ENCODE assay signal across 8 mouse cellular contexts in the genomic region with DNA sequence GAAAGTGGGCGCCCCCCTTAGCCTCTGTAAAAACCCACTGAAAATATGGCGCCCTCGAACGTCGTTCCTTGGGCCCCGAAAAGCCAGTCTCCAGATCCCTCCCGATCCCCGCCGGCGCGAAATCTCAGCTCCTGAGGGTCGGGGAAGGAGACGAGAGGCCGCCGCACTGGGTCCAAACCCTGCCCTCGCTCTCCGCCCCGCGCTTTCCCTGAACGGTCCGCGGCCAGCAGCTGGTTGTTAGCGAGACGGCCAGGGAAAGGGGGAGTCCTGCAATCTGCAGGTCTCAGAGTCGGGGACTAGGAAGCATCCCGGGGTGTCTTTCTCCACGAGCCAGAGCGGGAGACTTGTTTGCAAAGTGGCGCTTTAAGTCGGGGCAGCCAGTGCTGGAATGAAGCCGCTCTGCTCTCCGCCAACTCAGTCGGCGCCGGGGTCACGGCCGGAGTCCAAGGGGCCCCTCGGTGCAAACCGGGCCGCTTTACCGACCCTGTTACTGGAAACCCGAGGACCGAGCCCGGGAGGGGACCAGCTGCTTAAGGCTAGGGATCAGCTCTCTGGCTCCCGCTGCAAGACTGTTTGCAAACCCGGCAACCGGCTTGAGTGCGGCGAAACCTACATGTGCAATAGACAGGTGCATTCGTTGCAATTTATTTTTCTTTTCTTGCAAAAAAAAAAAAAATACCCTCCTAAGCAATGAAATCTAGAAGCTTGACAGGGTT.
A peak's percentile ranks its signal among the peaks of the same experiment; 100 is the strongest.
DNase-seq lines count a peak whose midpoint lies in the region; ATAC-seq lines count a peak whose summit lies in the region.

No protein-coding gene starts in this region.

- peak overlapping the region; percentile 96 for H3K4me3 ChIP-seq in embryonic facial prominence, embryonic 15.5 days (replicated peaks)
- H3K4me3 ChIP-seq in heart, embryonic 14.5 days (ENCODE audit: control insufficient read depth in 1 of 2, insufficient read depth in 1 of 2, low read depth in 1 of 2, low read length in 2 of 2) = peak overlapping the region; percentile 78 to 83
- H3K4me3 ChIP-seq in liver, embryonic 13.5 days (replicated peaks) = peak overlapping the region; percentile 65

- no peaks in the 10 kb centered on the region for H3K36me3 ChIP-seq in embryonic facial prominence, embryonic 15.5 days
- no peaks in the 10 kb centered on the region for H3K36me3 ChIP-seq in heart, embryonic 14.5 days (ENCODE audit: control insufficient read depth, insufficient read depth, low read length)
- no peaks in the 10 kb centered on the region for H3K36me3 ChIP-seq in liver, embryonic 13.5 days

- no peaks in the 10 kb centered on the region for H3K9me3 ChIP-seq in embryonic facial prominence, embryonic 15.5 days (replicated peaks)
- H3K9me3 ChIP-seq in heart, embryonic 14.5 days (ENCODE audit: control insufficient read depth, low read length) = no peaks in the 10 kb centered on the region
- no peaks in the 10 kb centered on the region for H3K9me3 ChIP-seq in liver, embryonic 13.5 days (replicated peaks)

- WGBS in embryonic facial prominence, embryonic 15.5 days = under 1% methylated on average over 50 of the region's 50 CpGs
- WGBS in heart, embryonic 14.5 days = under 1% methylated on average over 50 of the region's 50 CpGs
- under 1% methylated on average over 50 of the region's 50 CpGs for WGBS in liver, embryonic 13.5 days (ENCODE audit: insufficient replicate concordance)

- H3K27ac ChIP-seq in embryonic facial prominence, embryonic 15.5 days (replicated peaks) = peak overlapping the region; percentile 89
- H3K27ac ChIP-seq in heart, embryonic 14.5 days (replicated peaks in 1 of 2; ENCODE audit: control insufficient read depth in 1 of 2, insufficient read depth in 1 of 2, low read depth in 2 of 2, low read length in 2 of 2) = peak overlapping the region; percentile 72 to 79
- peak overlapping the region; percentile 9 for H3K27ac ChIP-seq in liver, embryonic 13.5 days

- ATAC-seq in embryonic facial prominence, embryonic 15.5 days (ENCODE audit: insufficient number of reproducible peaks, low FRiP score, low TSS enrichment, low read depth) = peak; percentile 47; the same call in 1 of the 2 replicates
- ATAC-seq in heart, embryonic 14.5 days (ENCODE audit: insufficient number of reproducible peaks, insufficient read depth, low FRiP score, low read depth) = 0 out of 2 replicates have a peak, but pooled peaks have one; percentile 26
- ATAC-seq in liver, embryonic 13.5 days (ENCODE audit: low read depth) = no peak
- no peak for ATAC-seq in activated CD4-positive, CD25-positive, alpha-beta regulatory T cell, adult 4 months

- DNase-seq in 3T3-L1 (ENCODE audit: low read depth, low spot score) = peak; percentile 50
- peak; percentile 56 for DNase-seq in adrenal gland, postnatal 10 days
- peak; percentile 69 for DNase-seq in kidney, postnatal 10 days
- no peak for DNase-seq in liver, embryonic 13.5 days
- peak; percentile 34 for DNase-seq in ovary, postnatal 14 days (ENCODE audit: low spot score)

- H3K4me1 ChIP-seq in embryonic facial prominence, embryonic 15.5 days = peaks cover 16% of the 10 kb centered on the region
- peaks cover 9 to 36% of the 10 kb centered on the region in 2 experiments for H3K4me1 ChIP-seq in heart, embryonic 14.5 days (ENCODE audit: control insufficient read depth in 2 of 2, insufficient read depth in 2 of 2, low read length in 2 of 2)
- H3K4me1 ChIP-seq in liver, embryonic 13.5 days (replicated peaks) = peaks cover 11% of the 10 kb centered on the region

- H3K9ac ChIP-seq in embryonic facial prominence, embryonic 15.5 days = peak overlapping the region; percentile 84
- H3K9ac ChIP-seq in heart, embryonic 14.5 days (ENCODE audit: low read length) = peak overlapping the region; percentile 86
- H3K9ac ChIP-seq in liver, embryonic 13.5 days = peak overlapping the region; percentile 59

- H3K27me3 ChIP-seq in embryonic facial prominence, embryonic 15.5 days = no peaks in the 10 kb centered on the region
- H3K27me3 ChIP-seq in heart, embryonic 14.5 days (ENCODE audit: control insufficient read depth, insufficient read depth, low read length) = peaks cover 2% of the 10 kb centered on the region; the same call in 1 of the 2 replicates
- H3K27me3 ChIP-seq in liver, embryonic 13.5 days = peaks cover 65% of the 10 kb centered on the region

- H3K4me2 ChIP-seq in embryonic facial prominence, embryonic 15.5 days (replicated peaks) = peak overlapping the region; percentile 97
- H3K4me2 ChIP-seq in heart, embryonic 14.5 days (ENCODE audit: low read length) = peak overlapping the region; percentile 75
- peak overlapping the region; percentile 67 for H3K4me2 ChIP-seq in liver, embryonic 13.5 days

Comparison
In these comparisons a context has a peak if more than half of its experiments do, and no peak if none do; other contexts are left out.
1. ATAC-seq: peak in embryonic facial prominence, embryonic 15.5 days (single experiment) and heart, embryonic 14.5 days (single experiment); none in liver, embryonic 13.5 days (single experiment) and activated CD4-positive, CD25-positive, alpha-beta regulatory T cell, adult 4 months (single experiment).
2. H3K27ac ChIP-seq: peak in every context shown above with its lines; median percentile 89 in embryonic facial prominence, embryonic 15.5 days; 76 in heart, embryonic 14.5 days; 9 in liver, embryonic 13.5 days.
3. Peak in every context shown above with its lines, with median percentiles within 50 percentile points of each other: H3K4me2 ChIP-seq, H3K4me3 ChIP-seq and H3K9ac ChIP-seq.